Mouse (Mus musculus) monocyte, adult 5-6 weeks (primary cell): ENCODE measurements around the gene Tecpr2. TPM values are rescaled to one million over a fixed set of nuclear protein-coding genes. Genes with fewer than 3 reads are reported as not detected.

Experiments used
- ATAC-seq: fragments of 153-309, 156-312 bp; replicated peaks from 2 replicates; pipeline ENCODE4 v1.8.0; 2017; ENCODE audit warnings: mild to moderate bottlenecking; ENCODE audit not compliant: low TSS enrichment, insufficient number of reproducible peaks, severe bottlenecking, poor library complexity, low FRiP score
- total RNA-seq: library from RNA; stranded (forward); fragments of 200-1000, 200-491, 200-594 nt; gene quantifications from 3 replicates; pipeline ENCODE4 v1.2.3, GENCODE M21; 2017

Tecpr2 gene
- total RNA-seq, 1 experiment from 2014 or later: 3.8 TPM

DNA sequence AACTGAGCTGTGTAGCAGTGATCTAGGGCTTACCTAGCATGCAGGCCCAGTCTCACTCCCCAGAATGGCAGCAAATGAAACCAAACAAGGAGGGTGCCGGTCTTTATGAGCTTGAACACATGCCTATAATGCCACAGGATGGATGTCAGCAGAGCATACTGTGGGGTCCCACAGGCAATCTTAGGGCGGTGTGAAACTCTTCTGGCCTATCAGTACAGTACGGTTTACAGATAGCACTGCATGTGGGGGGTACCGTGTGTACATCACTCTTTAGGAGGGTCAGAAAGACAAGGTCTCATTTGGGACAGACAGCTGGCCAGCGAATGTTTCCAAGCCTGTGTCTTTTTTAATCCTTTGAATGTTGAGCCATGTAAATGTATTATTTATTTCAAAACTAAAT, 82.9 kb downstream of the Tecpr2 start:
- no peak for ATAC-seq

- ATAC-seq: no peak
Observed at GRCm38 (mm10) chr12:110973829-110974228, 84.8 kb downstream of the Tecpr2 start.

DNA sequence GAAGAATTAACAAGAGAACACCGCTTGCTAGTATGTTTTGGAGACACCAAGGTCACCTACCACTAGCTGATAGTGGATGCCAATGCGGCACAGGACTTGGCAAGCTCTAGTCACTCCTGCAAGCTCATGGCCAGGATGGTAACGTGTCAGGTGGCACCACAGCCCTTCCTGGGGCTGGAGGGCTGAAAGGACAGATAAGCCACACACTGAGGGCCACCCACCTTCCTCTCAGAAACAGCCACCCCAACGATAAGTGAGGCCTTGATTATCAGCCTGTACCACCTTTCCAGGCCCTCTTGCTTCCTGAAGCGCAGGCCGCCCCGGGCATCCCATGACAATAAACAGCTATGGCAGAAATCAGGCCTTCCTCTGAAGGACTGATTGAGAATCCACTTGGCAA, 85.2 kb downstream of the Tecpr2 start:
- ATAC-seq: no peak

- ATAC-seq: no peak
Observed at GRCm38 (mm10) chr12:110974726-110975125, 85.7 kb downstream of the Tecpr2 start.

GRCm38 (mm10) chr12:110975385-110975784, 86.3 kb downstream of the Tecpr2 start:
- no peak for ATAC-seq

- no peak for ATAC-seq
Observed at GRCm38 (mm10) chr12:110975838-110976468, 86.9 kb downstream of the Tecpr2 start.

DNA sequence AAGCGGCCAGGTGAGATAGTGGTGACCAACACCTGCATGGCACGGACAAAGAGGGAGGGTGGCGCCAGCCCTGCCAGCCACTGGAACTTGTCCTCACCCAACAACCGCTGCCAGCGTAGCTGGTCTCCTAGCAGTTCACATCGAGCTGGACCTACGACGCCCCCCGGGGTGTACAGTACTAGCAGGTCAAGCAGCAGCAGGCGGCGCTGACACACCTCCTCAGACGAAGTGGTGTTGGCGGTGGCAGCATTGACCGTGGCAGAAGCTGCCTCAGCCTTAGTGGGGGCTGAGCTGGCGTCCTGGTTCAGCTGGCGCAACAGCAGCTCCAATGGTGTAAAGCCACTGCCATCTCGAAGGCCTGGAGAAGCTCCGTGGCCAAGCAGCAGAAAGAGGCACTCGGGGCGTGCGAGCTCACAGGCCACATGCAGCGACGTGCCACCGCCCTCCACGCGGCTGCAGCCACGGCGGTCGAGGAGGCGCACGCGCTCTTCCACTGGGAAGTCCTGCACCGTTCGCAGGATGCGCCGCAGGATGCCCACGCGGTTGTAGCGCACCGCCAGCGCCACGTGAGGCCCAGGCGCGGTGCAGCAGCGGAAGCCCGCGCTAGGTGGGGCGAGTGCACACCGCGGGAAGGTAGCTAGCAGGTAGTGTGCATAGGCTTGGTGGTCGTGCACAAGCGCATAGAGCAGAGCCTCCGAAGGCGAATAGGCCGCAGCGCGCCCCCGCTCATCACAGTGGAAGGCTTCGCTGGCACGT, 87.7 kb downstream of the Tecpr2 start:
- ATAC-seq: no peak

GRCm38 (mm10) chr12:110977345-110977733, 88.3 kb downstream of the Tecpr2 start:
- no peak for ATAC-seq

- no peak for ATAC-seq
Observed at GRCm38 (mm10) chr12:110977896-110978606, 89.0 kb downstream of the Tecpr2 start.

- ATAC-seq: peak; percentile 79
Observed at GRCm38 (mm10) chr12:110978607-110979406, 89.7 kb downstream of the Tecpr2 start, which contains the start of gene Ankrd9. Gene Ankrd9 (minus strand): TSS chr12:110979040.

DNA sequence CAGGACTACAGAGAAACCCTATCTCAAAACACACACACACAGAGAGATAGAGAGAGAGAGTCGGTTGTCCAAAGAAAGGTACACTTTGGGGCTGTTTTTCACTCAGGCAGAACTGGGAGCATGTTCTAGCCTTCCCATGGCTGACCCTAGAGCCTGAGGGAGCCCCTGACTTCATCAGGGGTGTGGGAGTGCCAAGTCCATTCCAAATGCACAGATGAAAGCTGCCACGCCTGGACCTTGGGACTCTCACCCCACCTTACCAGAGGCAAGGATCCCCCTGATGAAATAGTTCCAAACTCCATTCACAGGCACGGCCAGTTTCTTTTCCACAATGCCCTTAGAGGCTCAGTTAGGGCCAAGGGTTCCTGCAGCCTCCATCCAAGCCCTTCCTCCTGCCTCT, 90.7 kb downstream of the Tecpr2 start:
- ATAC-seq: no peak

DNA sequence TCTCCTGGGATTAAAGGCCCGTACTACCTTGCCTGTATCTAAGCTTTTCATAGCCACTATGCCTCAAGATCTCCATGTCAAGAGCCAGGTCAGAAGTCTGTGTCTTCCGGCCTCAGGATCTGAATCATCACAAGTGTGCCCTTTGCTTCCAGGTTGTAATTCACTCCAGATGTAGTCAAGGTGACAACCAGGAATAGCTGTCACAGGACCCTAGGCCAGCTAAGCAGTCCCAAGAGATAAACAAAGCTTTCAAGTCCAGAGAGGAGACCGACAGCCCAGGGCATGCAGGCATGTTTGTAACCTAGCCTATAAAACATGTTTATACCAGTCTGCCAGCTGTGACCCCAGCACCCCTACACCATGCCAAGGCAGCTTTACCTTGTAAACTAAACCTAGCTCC, 92.7 kb downstream of the Tecpr2 start:
- ATAC-seq: no peak

DNA sequence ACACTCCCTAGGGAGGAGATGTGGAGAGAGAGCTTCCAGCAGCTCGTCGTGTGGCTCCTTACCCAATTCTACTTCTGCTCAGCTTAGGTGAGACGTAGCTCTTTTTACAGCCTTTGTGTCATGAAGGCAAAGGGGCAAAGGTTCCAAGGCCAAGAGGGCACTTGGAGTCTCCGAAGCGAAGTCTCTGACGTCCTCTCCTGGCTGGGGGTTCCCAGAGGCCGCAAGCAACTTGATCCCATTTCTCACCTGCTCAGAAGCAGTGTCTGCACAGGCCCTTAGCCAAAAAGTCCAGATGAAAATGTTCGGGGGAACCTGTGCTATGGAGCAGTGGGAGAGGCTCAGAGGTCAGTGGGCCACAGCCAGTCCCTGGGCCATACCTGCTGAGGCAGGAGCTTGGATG, 94.0 kb downstream of the Tecpr2 start:
- no peak for ATAC-seq

- no peak for ATAC-seq
Observed at GRCm38 (mm10) chr12:110983714-110984113, 94.7 kb downstream of the Tecpr2 start.

DNA sequence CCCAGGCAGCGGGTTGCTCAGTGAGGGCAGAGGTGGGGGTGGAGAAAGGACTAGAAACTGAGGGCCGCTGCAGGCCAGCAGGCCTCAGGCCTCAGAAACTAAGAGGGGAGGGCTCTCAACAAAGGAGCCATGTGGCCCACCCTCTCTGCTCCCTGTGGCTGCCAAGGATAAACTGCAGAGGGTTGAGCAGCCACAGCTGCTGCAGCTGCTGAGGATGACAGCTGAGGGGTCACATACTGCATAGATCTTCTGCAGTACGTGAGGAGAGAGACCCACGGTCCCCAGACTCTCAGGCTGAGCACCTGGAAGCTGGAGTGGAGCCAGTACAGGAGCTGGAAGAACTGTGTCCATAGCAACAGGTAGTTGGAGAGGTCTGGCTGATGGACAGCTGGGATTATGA, 95.5 kb downstream of the Tecpr2 start:
- no peak for ATAC-seq

- ATAC-seq: no peak
Observed at GRCm38 (mm10) chr12:110985141-110985540, 96.1 kb downstream of the Tecpr2 start.

DNA sequence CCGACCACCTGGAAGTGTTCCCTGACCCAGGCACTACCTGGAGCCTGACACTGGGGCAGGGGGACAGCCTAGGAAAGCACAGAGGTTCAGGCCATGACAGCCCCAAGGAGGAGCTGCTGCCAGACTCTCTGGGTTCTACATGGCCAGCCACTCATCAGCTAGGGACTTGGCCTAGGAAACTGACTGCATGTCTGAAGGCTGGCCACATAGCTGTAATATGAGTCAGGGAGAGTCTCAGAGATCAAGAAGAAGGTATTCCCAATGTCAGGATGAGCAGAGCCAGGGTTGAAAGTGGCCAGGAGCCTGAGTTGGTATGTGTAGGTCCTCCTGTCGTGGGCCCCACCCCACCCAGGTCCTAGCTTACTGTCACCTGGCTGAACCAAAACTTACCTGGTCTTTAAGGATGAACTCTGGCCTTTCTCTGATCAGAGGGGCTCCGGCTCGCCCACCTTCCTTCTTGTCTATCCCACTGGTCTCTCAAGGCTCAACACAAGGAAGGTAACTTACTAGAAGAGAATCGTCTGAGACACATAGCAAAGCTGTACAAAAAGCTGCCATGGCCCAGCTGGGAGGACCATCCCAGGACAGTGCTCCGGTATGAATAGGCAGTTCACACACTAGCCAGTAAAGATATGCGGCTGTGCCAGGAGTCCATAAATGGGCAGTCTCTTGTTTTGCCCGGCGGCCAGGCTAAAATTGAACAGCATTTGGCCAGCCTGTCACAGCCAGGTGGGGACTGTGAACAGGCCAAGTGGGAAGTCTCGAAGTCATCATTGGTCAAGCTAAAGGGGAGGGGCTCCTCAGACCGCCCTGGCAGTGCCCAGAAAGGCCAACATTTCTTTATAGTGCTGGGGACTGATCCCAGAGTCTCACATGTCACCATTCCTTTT, 97.7 kb downstream of the Tecpr2 start:
- ATAC-seq: no peak

DNA sequence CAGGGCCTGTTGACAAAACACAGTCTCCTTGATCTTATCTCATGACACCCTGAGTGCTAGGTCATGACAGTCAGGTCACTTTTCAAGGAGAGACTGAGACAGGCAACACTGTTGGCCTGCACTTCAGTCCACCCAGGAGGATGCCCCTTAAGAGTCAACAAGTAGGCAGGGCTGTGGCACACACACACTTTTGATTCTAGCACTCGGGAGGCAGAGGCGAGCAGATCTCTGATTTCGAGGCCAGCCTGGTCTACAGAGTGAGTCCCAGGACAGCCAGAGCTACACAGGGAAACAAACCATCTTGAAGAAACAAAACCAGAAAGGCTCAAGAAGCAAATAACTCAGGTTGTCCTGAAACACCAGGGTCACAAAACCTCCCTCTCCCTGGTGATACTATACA, 100.3 kb downstream of the Tecpr2 start:
- no peak for ATAC-seq
